10 mouse cellular contexts compared by ENCODE assay signal in genomic region chr1:52799772-52800171, GRCm38 (mm10). TPM values are rescaled to one million over a fixed set of nuclear protein-coding genes. Genes with fewer than 3 reads are reported as not detected.
A peak's percentile ranks its signal among the peaks of the same experiment; 100 is the strongest.
DNase-seq lines count a peak whose midpoint lies in the region; ATAC-seq and TF ChIP-seq lines count a peak whose summit lies in the region.
"Had no signal": no experiment of that assay in that cellular context is flagged by ENCODE, and none has a peak within 500 bp of the region (broad histone marks: within the 10 kb centered on the region; RNA-seq: fewer than 3 reads in every experiment).

No protein-coding gene starts in this region.

- 0 out of 2 replicates have a peak, but pooled peaks have one; percentile 43 for ATAC-seq in heart, embryonic 14.5 days (ENCODE audit: insufficient number of reproducible peaks, insufficient read depth, low FRiP score, low read depth)
- ATAC-seq in lung, postnatal 0 days, result peak; percentile 61
- no peak for ATAC-seq in stomach, embryonic 16.5 days (ENCODE audit: insufficient read depth, low FRiP score)

- H3K4me3 ChIP-seq in heart, embryonic 14.5 days (ENCODE audit: control insufficient read depth in 1 of 2, insufficient read depth in 1 of 2, low read depth in 1 of 2, low read length in 2 of 2), result no peak overlapping the region
- no peak overlapping the region for H3K4me3 ChIP-seq in lung, postnatal 0 days (ENCODE audit: low read depth, low read length)
- H3K4me3 ChIP-seq in lung, adult 2 months (replicated peaks; ENCODE audit: extremely low read depth, low read depth, low read length), result no peak overlapping the region
- H3K4me3 ChIP-seq in stomach, embryonic 16.5 days (replicated peaks; ENCODE audit: low read length), result no peak overlapping the region
- H3K4me3 ChIP-seq: neural tube, embryonic 13.5 days had no signal

- no peak for TF ChIP-seq EP300 in lung, postnatal 0 days (IDR thresholded peaks at IDR 0.05)

- peaks cover 12% of the 10 kb centered on the region; the same call in 1 of the 2 replicates for H3K36me3 ChIP-seq in heart, embryonic 14.5 days (ENCODE audit: control insufficient read depth, insufficient read depth, low read length)
- H3K36me3 ChIP-seq in lung, postnatal 0 days (ENCODE audit: insufficient read depth, low read length), result no peaks in the 10 kb centered on the region
- no peaks in the 10 kb centered on the region for H3K36me3 ChIP-seq in stomach, embryonic 16.5 days (ENCODE audit: control insufficient read depth, insufficient read depth, low read length)

- no peak for TF ChIP-seq CTCF in lung, postnatal 0 days (IDR thresholded peaks at IDR 0.05)
- no peak for TF ChIP-seq CTCF in lung, adult 2 months (IDR thresholded peaks at IDR 0.05; ENCODE audit: insufficient read depth, low read length)

- WGBS in heart, embryonic 14.5 days, result 17% methylated on average over 5 of the region's 5 CpGs
- 45% methylated on average over 5 of the region's 5 CpGs for WGBS in lung, postnatal 0 days
- 52% methylated on average over 5 of the region's 5 CpGs for WGBS in lung, adult 2 months
- WGBS in stomach, embryonic 16.5 days, result 45% methylated on average over 5 of the region's 5 CpGs

- TF ChIP-seq POLR2A in lung, adult 2 months (IDR thresholded peaks at IDR 0.05; ENCODE audit: borderline replicate concordance, extremely low read depth, low read depth, low read length), result no peak

- peak overlapping the region; percentile 51 for H3K4me2 ChIP-seq in heart, embryonic 14.5 days (ENCODE audit: low read length)
- no peak overlapping the region for H3K4me2 ChIP-seq in lung, postnatal 0 days (replicated peaks; ENCODE audit: low read depth, low read length)
- H3K4me2 ChIP-seq in stomach, embryonic 16.5 days (ENCODE audit: low read depth, low read length), result peak overlapping the region; percentile 41; the same call in 1 of the 2 replicates
- H3K4me2 ChIP-seq: neural tube, embryonic 13.5 days had no signal

- H3K9ac ChIP-seq in heart, embryonic 14.5 days (ENCODE audit: low read length), result no peak overlapping the region; the same call in 1 of the 2 replicates
- H3K9ac ChIP-seq in lung, postnatal 0 days (replicated peaks; ENCODE audit: low read depth), result no peak overlapping the region
- H3K9ac ChIP-seq in stomach, embryonic 16.5 days (ENCODE audit: low read length), result no peak overlapping the region
- H3K9ac ChIP-seq: liver, embryonic 14.5 days; neural tube, embryonic 13.5 days had no signal

- no peaks in the 10 kb centered on the region for H3K9me3 ChIP-seq in heart, embryonic 14.5 days (ENCODE audit: control insufficient read depth, low read length)
- no peaks in the 10 kb centered on the region for H3K9me3 ChIP-seq in lung, postnatal 0 days (ENCODE audit: low read length)
- no peaks in the 10 kb centered on the region for H3K9me3 ChIP-seq in stomach, embryonic 16.5 days (replicated peaks; ENCODE audit: control insufficient read depth, low read length)
- H3K9me3 ChIP-seq: neural tube, embryonic 13.5 days had no signal

- H3K27me3 ChIP-seq in heart, embryonic 14.5 days (ENCODE audit: control insufficient read depth, insufficient read depth, low read length), result no peaks in the 10 kb centered on the region
- no peaks in the 10 kb centered on the region for H3K27me3 ChIP-seq in lung, postnatal 0 days (replicated peaks; ENCODE audit: insufficient read depth, low read length)
- H3K27me3 ChIP-seq in stomach, embryonic 16.5 days (ENCODE audit: control insufficient read depth, insufficient read depth, low read length), result no peaks in the 10 kb centered on the region
- H3K27me3 ChIP-seq: neural tube, embryonic 13.5 days had no signal

- H3K27ac ChIP-seq in heart, embryonic 14.5 days (replicated peaks in 1 of 2; ENCODE audit: control insufficient read depth in 1 of 2, insufficient read depth in 1 of 2, low read depth in 2 of 2, low read length in 2 of 2), result peak overlapping the region in 1 of 2 experiments; percentile 77; a peak in 2 of 4 replicates
- H3K27ac ChIP-seq in lung, postnatal 0 days (ENCODE audit: low read length), result no peak overlapping the region
- peak overlapping the region; percentile 66 for H3K27ac ChIP-seq in stomach, embryonic 16.5 days (ENCODE audit: low read length)
- H3K27ac ChIP-seq: liver, embryonic 14.5 days had no signal

- peaks cover 16 to 32% of the 10 kb centered on the region in 2 experiments for H3K4me1 ChIP-seq in heart, embryonic 14.5 days (ENCODE audit: control insufficient read depth in 2 of 2, insufficient read depth in 2 of 2, low read length in 2 of 2)
- no peaks in the 10 kb centered on the region for H3K4me1 ChIP-seq in lung, postnatal 0 days (ENCODE audit: insufficient read depth, low read depth, low read length)
- peaks cover 6% of the 10 kb centered on the region; the same call in 1 of the 2 replicates for H3K4me1 ChIP-seq in lung, adult 2 months (ENCODE audit: control insufficient read depth, insufficient read depth, low read length)
- peaks cover 18% of the 10 kb centered on the region for H3K4me1 ChIP-seq in stomach, embryonic 16.5 days (ENCODE audit: control insufficient read depth, insufficient read depth, low read length)

- no peak for DNase-seq in heart, adult 11 months
- peak; percentile 30 for DNase-seq in lung, postnatal 0 days (ENCODE audit: low spot score)
- DNase-seq in lung, adult 2 months, result no peak
- DNase-seq in cerebellum, postnatal 25 days, result peak; percentile 34 to 38
- DNase-seq in right cerebral cortex, postnatal 10 days (ENCODE audit: low spot score in 2 of 2), result no peak
- DNase-seq: kidney, postnatal 14 days had no signal

RNA-seq across cellular contexts. Expression of gene Inpp1, which starts 17.7 kb away (rescaled TPM):
- polyA plus RNA-seq in heart, embryonic 14.5 days (2014; fragmentation: Nextera tagmentation; extraction: Ambion mirVana), result 13.7 and 14.4 TPM in 2 replicates
- polyA plus RNA-seq in lung, postnatal 0 days (2015; fragmentation: Nextera tagmentation; extraction: Ambion mirVana), result 9.3 and 10.4 TPM in 2 replicates
- 7.0 and 9.3 TPM in 2 replicates for polyA plus RNA-seq in lung, adult 2 months (2012; rRNA removed)
- 15.5 and 15.9 TPM in 2 replicates for polyA plus RNA-seq in stomach, embryonic 16.5 days (2015; fragmentation: Nextera tagmentation; extraction: Ambion mirVana)

RNA-seq across cellular contexts. Expression of gene Hibch, which starts 45.0 kb away (rescaled TPM):
- polyA plus RNA-seq in heart, embryonic 14.5 days (2014; fragmentation: Nextera tagmentation; extraction: Ambion mirVana), result 31.9 and 33.0 TPM in 2 replicates
- 14.1 and 17.2 TPM in 2 replicates for polyA plus RNA-seq in lung, postnatal 0 days (2015; fragmentation: Nextera tagmentation; extraction: Ambion mirVana)
- 11.5 and 18.3 TPM in 2 replicates for polyA plus RNA-seq in lung, adult 2 months (2012; rRNA removed)
- polyA plus RNA-seq in stomach, embryonic 16.5 days (2015; fragmentation: Nextera tagmentation; extraction: Ambion mirVana), result 25.1 and 26.2 TPM in 2 replicates

Comparison
In these comparisons a context has a peak if more than half of its experiments do, and no peak if none do; other contexts are left out.
1. DNase-seq: peak in lung, postnatal 0 days (single experiment) and cerebellum, postnatal 25 days (2 of 2); none in heart, adult 11 months (single experiment), lung, adult 2 months (single experiment) and right cerebral cortex, postnatal 10 days (0 of 2).